Mouse (Mus musculus): ENCODE measurements around the gene Adcyap1r1. TPM values are rescaled to one million over a fixed set of nuclear protein-coding genes. Genes with fewer than 3 reads are reported as not detected.

The Adcyap1r1 gene
- total and polyA plus RNA-seq, 3 experiments: 4.4 to 4.8 (median 4.5) TPM

GRCm38 (mm10) chr6:55472381-55472780, 20.6 kb downstream of the Adcyap1r1 start:
- H3K27me3 ChIP-seq (ENCODE audit: control insufficient read depth, insufficient read depth, low read length): no peaks in the 10 kb centered on the region
- H3K4me3 ChIP-seq: no peak overlapping the region
- 70% methylated on average over 2 of the region's 2 CpGs for WGBS
- no peaks in the 10 kb centered on the region; the same call in 1 of the 2 replicates for H3K4me1 ChIP-seq (ENCODE audit: control insufficient read depth, insufficient read depth, low read length)
- no peak overlapping the region for H3K27ac ChIP-seq
- no peak overlapping the region for H3K9ac ChIP-seq (ENCODE audit: low read depth, low read length)
- no peaks in the 10 kb centered on the region for H3K79me2 ChIP-seq (replicated peaks; ENCODE audit: control insufficient read depth, insufficient read depth, low read length)
- H3K36me3 ChIP-seq (ENCODE audit: control insufficient read depth, insufficient read depth, low read length): no peaks in the 10 kb centered on the region
- TF ChIP-seq EP300 (IDR thresholded peaks at IDR 0.05; ENCODE audit: insufficient read depth, low read depth, low read length) (no peak), CTCF (IDR thresholded peaks at IDR 0.05) (no peak), POLR2A (IDR thresholded peaks at IDR 0.05; ENCODE audit: insufficient read depth, low read depth, low read length) (no peak)
- intact Hi-C loops (cut with DNase I): no loop called here
- no peak for DNase-seq

- intact Hi-C loops (cut with DNase I): no loop called here
- Histone ChIP-seq H3K27ac (no peak overlapping the region), H3K36me3 (ENCODE audit: control insufficient read depth, insufficient read depth, low read length) (no peaks in the 10 kb centered on the region), H3K4me3 (no peak overlapping the region), H3K4me1 (ENCODE audit: control insufficient read depth, insufficient read depth, low read length) (no peaks in the 10 kb centered on the region; the same call in 1 of the 2 replicates), H3K79me2 (replicated peaks; ENCODE audit: control insufficient read depth, insufficient read depth, low read length) (no peaks in the 10 kb centered on the region), H3K27me3 (ENCODE audit: control insufficient read depth, insufficient read depth, low read length) (no peaks in the 10 kb centered on the region), H3K9ac (ENCODE audit: low read depth, low read length) (no peak overlapping the region)
- 97% methylated on average over 1 of the region's 1 CpGs for WGBS
- no peak for TF ChIP-seq POLR2A (IDR thresholded peaks at IDR 0.05; ENCODE audit: insufficient read depth, low read depth, low read length)
- no peak for TF ChIP-seq EP300 (IDR thresholded peaks at IDR 0.05; ENCODE audit: insufficient read depth, low read depth, low read length)
- TF ChIP-seq CTCF (IDR thresholded peaks at IDR 0.05): no peak
- no peak for DNase-seq
Observed at GRCm38 (mm10) chr6:55480988-55481387, 29.2 kb downstream of the Adcyap1r1 start.

- Histone ChIP-seq H3K4me3 (no peak overlapping the region), H3K36me3 (ENCODE audit: control insufficient read depth, insufficient read depth, low read length) (no peaks in the 10 kb centered on the region), H3K79me2 (replicated peaks; ENCODE audit: control insufficient read depth, insufficient read depth, low read length) (no peaks in the 10 kb centered on the region), H3K27ac (no peak overlapping the region), H3K27me3 (ENCODE audit: control insufficient read depth, insufficient read depth, low read length) (no peaks in the 10 kb centered on the region), H3K4me1 (ENCODE audit: control insufficient read depth, insufficient read depth, low read length) (no peaks in the 10 kb centered on the region; the same call in 1 of the 2 replicates), H3K9ac (ENCODE audit: low read depth, low read length) (no peak overlapping the region)
- intact Hi-C loops (cut with DNase I): no loop called here
- TF ChIP-seq EP300 (IDR thresholded peaks at IDR 0.05; ENCODE audit: insufficient read depth, low read depth, low read length) (no peak), POLR2A (IDR thresholded peaks at IDR 0.05; ENCODE audit: insufficient read depth, low read depth, low read length) (no peak), CTCF (IDR thresholded peaks at IDR 0.05) (no peak)
- WGBS: 59% methylated on average over 1 of the region's 1 CpGs
- DNase-seq: no peak
Observed at GRCm38 (mm10) chr6:55482471-55482870, 30.7 kb downstream of the Adcyap1r1 start.

- WGBS: 65% methylated on average over 7 of the region's 7 CpGs
Observed at GRCm38 (mm10) chr6:55483360-55483759, 31.6 kb downstream of the Adcyap1r1 start.

GRCm38 (mm10) chr6:55484224-55484623, 32.4 kb downstream of the Adcyap1r1 start:
- DNase-seq: no peak
- Histone ChIP-seq H3K27me3 (ENCODE audit: control insufficient read depth, insufficient read depth, low read length) (no peaks in the 10 kb centered on the region), H3K4me3 (no peak overlapping the region), H3K4me1 (ENCODE audit: control insufficient read depth, insufficient read depth, low read length) (no peaks in the 10 kb centered on the region; the same call in 1 of the 2 replicates), H3K36me3 (ENCODE audit: control insufficient read depth, insufficient read depth, low read length) (no peaks in the 10 kb centered on the region), H3K9ac (ENCODE audit: low read depth, low read length) (no peak overlapping the region), H3K27ac (no peak overlapping the region), H3K79me2 (replicated peaks; ENCODE audit: control insufficient read depth, insufficient read depth, low read length) (no peaks in the 10 kb centered on the region)
- intact Hi-C loops (cut with DNase I): no loop called here
- TF ChIP-seq POLR2A (IDR thresholded peaks at IDR 0.05; ENCODE audit: insufficient read depth, low read depth, low read length) (no peak), EP300 (IDR thresholded peaks at IDR 0.05; ENCODE audit: insufficient read depth, low read depth, low read length) (no peak), CTCF (IDR thresholded peaks at IDR 0.05) (no peak)
- WGBS: 36% methylated on average over 4 of the region's 4 CpGs

More at GRCm38 (mm10) chr6:55483360-55483759, 31.6 kb downstream of the Adcyap1r1 start:
- DNase-seq: no peak
- Histone ChIP-seq H3K79me2 (replicated peaks; ENCODE audit: control insufficient read depth, insufficient read depth, low read length) (no peaks in the 10 kb centered on the region), H3K4me3 (no peak overlapping the region), H3K4me1 (ENCODE audit: control insufficient read depth, insufficient read depth, low read length) (no peaks in the 10 kb centered on the region; the same call in 1 of the 2 replicates), H3K27me3 (ENCODE audit: control insufficient read depth, insufficient read depth, low read length) (no peaks in the 10 kb centered on the region), H3K27ac (no peak overlapping the region), H3K36me3 (ENCODE audit: control insufficient read depth, insufficient read depth, low read length) (no peaks in the 10 kb centered on the region), H3K9ac (ENCODE audit: low read depth, low read length) (no peak overlapping the region)
- intact Hi-C loops (cut with DNase I): no loop called here
- TF ChIP-seq EP300 (IDR thresholded peaks at IDR 0.05; ENCODE audit: insufficient read depth, low read depth, low read length) (no peak), CTCF (IDR thresholded peaks at IDR 0.05) (no peak), POLR2A (IDR thresholded peaks at IDR 0.05; ENCODE audit: insufficient read depth, low read depth, low read length) (no peak)

- no peak for DNase-seq
- H3K36me3 ChIP-seq (ENCODE audit: control insufficient read depth, insufficient read depth, low read length): no peaks in the 10 kb centered on the region
- no peak overlapping the region for H3K9ac ChIP-seq (ENCODE audit: low read depth, low read length)
- no peaks in the 10 kb centered on the region for H3K79me2 ChIP-seq (replicated peaks; ENCODE audit: control insufficient read depth, insufficient read depth, low read length)
- no peak for TF ChIP-seq POLR2A (IDR thresholded peaks at IDR 0.05; ENCODE audit: insufficient read depth, low read depth, low read length)
- no peak for TF ChIP-seq CTCF (IDR thresholded peaks at IDR 0.05)
- no peak for TF ChIP-seq EP300 (IDR thresholded peaks at IDR 0.05; ENCODE audit: insufficient read depth, low read depth, low read length)
- no peaks in the 10 kb centered on the region; the same call in 1 of the 2 replicates for H3K4me1 ChIP-seq (ENCODE audit: control insufficient read depth, insufficient read depth, low read length)
- no peaks in the 10 kb centered on the region for H3K27me3 ChIP-seq (ENCODE audit: control insufficient read depth, insufficient read depth, low read length)
- intact Hi-C loops (cut with DNase I): no loop called here
- H3K27ac ChIP-seq: no peak overlapping the region
- H3K4me3 ChIP-seq: no peak overlapping the region
- 80% methylated on average over 4 of the region's 4 CpGs for WGBS
Observed at GRCm38 (mm10) chr6:55485216-55485615, 33.4 kb downstream of the Adcyap1r1 start.

Measured in heart, adult 2 months (tissue).